Mouse (Mus musculus) liver, postnatal 0 days (tissue): ENCODE results near the gene Snrpa. TPM values are rescaled to one million over a fixed set of nuclear protein-coding genes. Genes with fewer than 3 reads are reported as not detected.

Source experiments
- ATAC-seq: fragments of 200-750 bp; cut with Nextera tagmentation; 2 replicates; pipeline ENCODE4 v1.8.0; 2017; ENCODE audit warnings: mild to moderate bottlenecking, moderate library complexity
- DNase-seq: peaks from one replicate; pipeline ENCODE4 v3.0.0-alpha.2; 2016
- H3K27ac ChIP-seq: fragments of 300-500 bp; sonication (generic); 2 replicates; pipeline ENCODE4 v1.5.1; 2014; ENCODE audit warnings: antibody characterized with exemption, moderate library complexity, mild to moderate bottlenecking, low read depth
- H3K27me3 ChIP-seq: fragments of 300-500 bp; sonication (generic); 2 replicates; pipeline ENCODE4 v1.6.1; 2014; ENCODE audit warnings: low read length, control low read depth, mixed read lengths; ENCODE audit not compliant: insufficient read depth
- H3K36me3 ChIP-seq: fragments of 300-500 bp; sonication (generic); replicated peaks from 2 replicates; pipeline ENCODE4 v1.6.1; 2014; ENCODE audit warnings: mild to moderate bottlenecking, control low read depth, low read length, moderate library complexity, mixed read lengths; ENCODE audit not compliant: insufficient read depth
- H3K4me1 ChIP-seq: fragments of 300-500 bp; sonication (generic); 2 replicates; pipeline ENCODE4 v1.6.1; 2014; ENCODE audit warnings: antibody characterized with exemption, mild to moderate bottlenecking, control low read depth; ENCODE audit not compliant: insufficient read depth
- H3K4me2 ChIP-seq: fragments of 300-500 bp; sonication (generic); 2 replicates; pipeline ENCODE4 v1.6.1; 2014; ENCODE audit warnings: low read depth, mild to moderate bottlenecking, low read length, moderate library complexity, mixed read lengths
- H3K4me3 ChIP-seq: fragments of 300-500 bp; sonication (generic); 2 replicates; pipeline ENCODE4 v1.5.1; 2014; ENCODE audit warnings: low read depth, low read length
- H3K9ac ChIP-seq: fragments of 300-500 bp; sonication (generic); replicated peaks from 2 replicates; pipeline ENCODE4 v1.6.1; 2014; ENCODE audit warnings: mild to moderate bottlenecking, moderate library complexity
- H3K9me3 ChIP-seq: fragments of 300-500 bp; sonication (generic); 2 replicates; pipeline ENCODE4 v1.6.1; 2016; ENCODE audit warnings: mild to moderate bottlenecking, control low read depth, low read length, mixed read lengths
- CTCF ChIP-seq: sonication (generic); IDR thresholded peaks from 2 replicates; pipeline ENCODE4 v1.5.1; 2016; ENCODE audit warnings: antibody characterized with exemption, low read depth
- EP300 ChIP-seq: IDR thresholded peaks from 2 replicates; pipeline ENCODE4 v1.6.1; 2016; ENCODE audit warnings: antibody characterized with exemption, low read depth, mild to moderate bottlenecking
- WGBS: fragments of 180-500 bp; shearing (Covaris S2); extraction: QIAGEN DNeasy Blood & Tissue Kit; methylation state at CpG from one replicate; pipeline ENCODE4 v1.1.7; 2014; ENCODE audit not compliant: insufficient replicate concordance; 5-methylcytosine and 5-hydroxymethylcytosine counted together
- polyA plus RNA-seq: library from polyadenylated mRNA; unstranded; fragments of >200 nt; fragmentation: Nextera tagmentation; extraction: Ambion mirVana; gene quantifications from 2 replicates; pipeline ENCODE4 v1.2.1, GENCODE M21; 2015

Snrpa gene
- polyA plus RNA-seq, 1 experiment from 2014 or later: 44.9 TPM

DNA sequence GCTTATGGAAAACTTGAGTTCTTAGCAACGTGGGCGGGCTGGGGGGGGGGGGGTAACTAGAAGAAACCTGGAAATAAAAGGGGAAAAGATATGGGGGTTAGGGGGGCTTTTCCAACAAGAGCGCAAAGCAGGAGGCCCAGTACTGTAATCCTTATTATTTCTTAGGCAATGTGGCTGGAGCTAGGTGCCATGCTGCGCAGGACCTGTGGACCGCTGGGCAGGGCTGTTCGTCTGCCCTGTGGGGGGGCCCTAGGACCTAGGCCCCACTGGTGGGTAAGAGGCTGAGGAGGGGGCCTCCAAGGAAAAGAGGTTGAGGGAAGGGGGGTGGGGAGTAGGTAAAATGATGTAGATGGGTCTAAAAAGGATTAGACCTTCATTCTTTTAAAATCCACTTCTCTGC lies 37.2 kb upstream of the Snrpa start:
- 6% methylated on average over 5 of the region's 6 CpGs for WGBS
- peak overlapping the region; percentile 58; the same call in 1 of the 2 replicates for H3K27ac ChIP-seq

DNA sequence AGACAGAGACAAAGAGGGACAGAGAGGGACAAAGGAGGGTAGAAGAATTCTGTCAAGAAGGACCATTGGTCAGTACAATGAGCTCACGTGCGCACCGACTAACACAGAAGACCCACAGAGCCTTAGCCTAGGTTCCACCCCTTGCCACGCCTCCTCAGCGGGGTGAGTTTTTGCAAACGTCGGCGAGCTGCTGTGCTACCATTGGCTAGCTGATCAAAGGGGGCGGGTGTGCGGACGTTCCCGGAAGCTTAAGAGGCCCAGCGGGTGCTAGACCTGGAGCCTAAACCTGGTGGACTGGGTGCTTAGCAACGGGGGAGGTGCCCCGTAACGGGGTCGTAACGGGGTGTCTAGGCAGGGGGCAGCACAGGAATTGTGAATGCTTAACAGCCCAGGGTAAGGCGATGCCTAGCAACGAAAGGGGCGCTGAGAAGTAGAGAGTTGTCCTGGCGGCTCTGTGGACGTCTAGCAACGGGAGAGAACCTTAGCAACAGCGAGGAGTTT lies 36.8 kb upstream of the Snrpa start, which contains the start of gene Coq8b:
Coq8b (plus strand) TSS at position 243 of the 501 bp plus-strand sequence.
- Histone ChIP-seq H3K9ac (peak within 1 kb of the TSS; percentile 59), H3K36me3 (no peaks in the 10 kb centered on the region), H3K4me3 (peak within 1 kb of the TSS; percentile 66), H3K4me2 (peak within 1 kb of the TSS; percentile 68), H3K4me1 (peaks cover 9% of the 10 kb centered on the region), H3K9me3 (no peaks in the 10 kb centered on the region), H3K27me3 (no peaks in the 10 kb centered on the region), H3K27ac (peak within 1 kb of the TSS; percentile 58; the same call in 1 of the 2 replicates)
- TF ChIP-seq CTCF (peak; percentile 28; the same call in 1 of the 2 replicates), EP300 (no peak)
- DNase-seq (peak; percentile 95), ATAC-seq (peak; percentile 81)
- under 1% methylated on average over 25 of the region's 25 CpGs for WGBS

More for the DNA sequence above, 37.2 kb upstream of the Snrpa start:
- H3K4me2 ChIP-seq: peak overlapping the region; percentile 68
- no peak for ATAC-seq
- no peaks in the 10 kb centered on the region for H3K27me3 ChIP-seq
- no peaks in the 10 kb centered on the region for H3K9me3 ChIP-seq
- peak overlapping the region; percentile 66 for H3K4me3 ChIP-seq
- H3K9ac ChIP-seq: peak overlapping the region; percentile 59
- H3K4me1 ChIP-seq: peaks cover 7% of the 10 kb centered on the region
- TF ChIP-seq CTCF (no peak), EP300 (no peak)
- H3K36me3 ChIP-seq: no peaks in the 10 kb centered on the region
- no peak for DNase-seq

DNA sequence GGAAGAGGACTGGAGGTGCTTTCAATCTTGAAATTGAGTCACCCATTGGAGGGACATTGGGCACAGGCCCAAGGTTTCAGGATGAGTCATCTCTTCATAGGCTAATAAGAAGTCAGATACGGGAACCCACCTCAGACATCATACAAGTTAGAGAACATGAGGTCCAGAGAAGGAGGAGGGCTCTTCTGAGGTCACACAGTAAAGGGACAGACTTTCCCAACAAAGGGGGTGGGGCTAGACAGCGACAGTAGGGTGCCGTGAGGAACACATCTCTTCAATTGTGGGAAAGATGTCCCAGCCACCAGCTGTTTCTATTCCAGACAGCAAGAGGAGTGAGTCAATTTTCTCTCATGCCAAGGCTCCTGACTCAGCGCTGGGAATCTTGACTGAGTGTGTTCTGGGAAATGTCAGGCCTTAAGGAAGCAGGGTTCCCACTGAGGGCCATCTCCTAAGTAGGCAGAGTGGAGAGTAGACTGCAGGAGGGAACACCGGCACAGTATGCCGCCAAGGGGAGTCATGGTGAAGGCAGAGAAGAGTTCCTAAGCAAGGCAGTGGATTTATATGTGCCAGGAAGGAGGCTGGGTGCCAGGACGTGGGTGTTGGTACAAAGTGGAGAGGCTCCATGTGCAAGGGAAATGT lies 35.7 kb upstream of the Snrpa start:
- Histone ChIP-seq H3K4me1 (peaks cover 19% of the 10 kb centered on the region), H3K4me2 (no peak overlapping the region), H3K27me3 (no peaks in the 10 kb centered on the region), H3K4me3 (no peak overlapping the region), H3K9me3 (no peaks in the 10 kb centered on the region), H3K36me3 (no peaks in the 10 kb centered on the region), H3K9ac (no peak overlapping the region), H3K27ac (no peak overlapping the region)
- DNase-seq (no peak), ATAC-seq (no peak)
- WGBS: 73% methylated on average over 7 of the region's 7 CpGs
- peak; percentile 61 for TF ChIP-seq EP300
- TF ChIP-seq CTCF: no peak

DNA sequence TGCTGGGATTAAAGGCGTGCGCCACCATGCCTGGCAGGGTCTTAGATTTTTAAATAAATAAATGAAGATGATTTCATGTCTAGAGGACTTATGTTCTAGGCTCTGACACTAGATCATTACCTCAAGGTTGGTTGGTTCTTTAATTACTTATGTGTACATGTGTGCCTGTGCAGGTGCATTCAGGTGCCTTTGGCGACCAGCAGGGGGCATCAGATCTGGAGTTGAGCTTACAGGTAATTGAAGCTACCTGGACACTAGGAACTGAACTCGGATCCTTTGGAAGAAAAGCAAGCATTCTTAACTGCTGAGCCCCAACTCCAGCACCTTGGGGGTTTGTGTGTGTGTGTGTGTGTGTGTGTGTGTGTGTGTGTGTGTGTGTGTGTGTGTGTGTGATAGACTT lies 34.7 kb upstream of the Snrpa start:
- Histone ChIP-seq H3K4me3 (no peak overlapping the region), H3K9ac (no peak overlapping the region), H3K4me2 (no peak overlapping the region), H3K4me1 (peaks cover 29% of the 10 kb centered on the region), H3K27me3 (no peaks in the 10 kb centered on the region), H3K9me3 (no peaks in the 10 kb centered on the region), H3K36me3 (no peaks in the 10 kb centered on the region), H3K27ac (no peak overlapping the region)
- WGBS: 72% methylated on average over 4 of the region's 4 CpGs
- TF ChIP-seq EP300 (no peak), CTCF (peak; percentile 58)
- peak; percentile 41 for DNase-seq
- no peak for ATAC-seq

DNA sequence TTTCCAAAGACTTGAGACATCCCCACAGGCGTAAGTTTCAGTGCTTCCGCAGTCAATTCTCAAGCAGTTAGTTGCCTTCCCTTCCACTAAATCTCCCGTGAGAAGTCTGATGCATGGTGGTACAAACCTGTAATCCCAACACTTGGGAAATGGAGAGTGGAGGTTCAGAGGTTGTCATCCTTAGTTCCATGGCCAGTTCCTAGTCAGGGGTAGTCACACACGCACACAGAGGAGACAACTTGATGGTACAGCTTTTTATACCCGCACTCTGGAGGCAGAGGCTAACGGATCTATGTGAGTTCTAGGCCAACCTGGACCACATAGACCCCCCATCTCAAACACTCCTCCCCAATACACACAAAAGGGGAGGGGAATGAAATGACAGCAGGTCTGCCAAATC lies 32.8 kb upstream of the Snrpa start:
- Histone ChIP-seq H3K36me3 (no peaks in the 10 kb centered on the region), H3K9me3 (no peaks in the 10 kb centered on the region), H3K27me3 (no peaks in the 10 kb centered on the region), H3K4me1 (peaks cover 39% of the 10 kb centered on the region), H3K9ac (peak overlapping the region; percentile 88), H3K4me3 (peak overlapping the region; percentile 91), H3K4me2 (peak overlapping the region; percentile 98), H3K27ac (peak overlapping the region; percentile 94)
- DNase-seq (no peak), ATAC-seq (no peak)
- TF ChIP-seq CTCF (no peak), EP300 (no peak)
- 11% methylated on average over 6 of the region's 6 CpGs for WGBS

DNA sequence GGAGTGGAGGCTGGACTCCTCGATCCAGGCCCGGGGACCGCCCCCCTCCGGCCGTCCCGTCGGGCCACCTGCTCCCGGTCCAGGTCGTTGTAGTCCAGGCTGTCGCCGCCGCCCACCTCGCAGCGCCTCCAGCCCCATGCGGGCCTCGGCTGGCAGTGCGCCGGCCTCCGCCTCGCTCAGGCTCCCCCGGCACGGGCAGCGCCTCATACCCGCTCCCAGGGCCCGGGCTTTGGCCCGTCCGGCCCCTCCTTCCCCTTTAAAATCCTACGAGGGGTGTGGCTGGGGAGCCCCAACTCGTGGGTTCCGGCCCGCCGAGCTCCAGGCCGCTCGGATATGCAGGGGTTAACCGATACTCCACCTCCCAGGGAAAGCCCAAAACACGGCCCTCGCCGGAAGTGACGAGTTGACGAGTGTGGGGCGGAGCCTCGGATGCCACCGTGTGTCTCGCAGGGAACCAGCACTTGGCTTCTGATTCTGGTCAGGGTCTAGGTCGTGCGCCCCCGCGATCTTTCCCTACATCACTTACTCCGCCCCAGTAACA lies 32.3 kb upstream of the Snrpa start, which contains the start of gene Itpkc:
Itpkc (minus strand) TSS at position 381 of the 541 bp plus-strand sequence.
- peaks cover 34% of the 10 kb centered on the region for H3K4me1 ChIP-seq

More for the DNA sequence above, 32.3 kb upstream of the Snrpa start, which contains the start of gene Itpkc:
- no peaks in the 10 kb centered on the region for H3K27me3 ChIP-seq
- H3K36me3 ChIP-seq: no peaks in the 10 kb centered on the region
- H3K9ac ChIP-seq: peak within 1 kb of the TSS; percentile 88
- H3K4me3 ChIP-seq: peak within 1 kb of the TSS; percentile 91
- peak within 1 kb of the TSS; percentile 94 for H3K27ac ChIP-seq
- peak; percentile 96 for DNase-seq
- ATAC-seq: peak; percentile 86
- WGBS: under 1% methylated on average over 49 of the region's 49 CpGs
- peak within 1 kb of the TSS; percentile 98 for H3K4me2 ChIP-seq
- no peaks in the 10 kb centered on the region for H3K9me3 ChIP-seq
- TF ChIP-seq CTCF (peak; percentile 11; the same call in 1 of the 2 replicates), EP300 (no peak)
